Mouse (Mus musculus): ENCODE data around the gene Nav2.

GRCm38 (mm10) chr7:49071141-49071567, 162.6 kb downstream of the Nav2 start:
- TF ChIP-seq CTCF (IDR thresholded peaks at IDR 0.05; ENCODE audit: low read depth) (no peak), EP300 (optimal IDR thresholded peaks at IDR 0.05) (no peak)
